Mouse (Mus musculus): Measurements from ENCODE around the gene Slc6a9.

DNA sequence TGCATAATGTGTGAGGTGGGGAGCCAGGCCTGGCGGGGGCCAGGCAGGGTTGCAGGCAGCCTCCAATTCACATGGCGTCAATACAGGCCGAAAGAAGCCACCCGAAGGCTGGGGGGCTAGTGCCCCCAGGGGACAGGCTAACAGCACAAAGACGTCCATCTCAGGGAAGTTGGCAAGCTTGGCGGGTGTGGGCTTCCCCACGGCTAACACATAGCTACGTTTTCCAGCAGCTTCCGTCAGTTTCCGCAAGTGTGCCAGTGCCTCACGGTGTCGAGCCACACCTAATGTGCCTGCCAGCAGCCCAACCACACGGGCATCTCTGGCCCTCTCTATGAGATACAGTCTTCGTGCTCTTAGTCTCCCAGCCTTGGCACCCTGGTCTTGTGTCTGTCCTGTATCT is 55.7 kb downstream of the Slc6a9 start:
- TF ChIP-seq CTCF (IDR thresholded peaks at IDR 0.05; ENCODE audit: control insufficient read depth, insufficient read depth, low read length): no peak
- TF ChIP-seq POLR2A (IDR thresholded peaks at IDR 0.05; ENCODE audit: borderline replicate concordance, control insufficient read depth, low read depth, low read length): no peak
